Mouse (Mus musculus) retina, adult 2 months (tissue): Measurements from ENCODE around the gene Suclg1.

ENCODE experiments used
- DNase-seq: peaks from one replicate; pipeline ENCODE4 v3.0.0-alpha.2; 2012; ENCODE audit warnings: low read depth, low spot score

Suclg1 gene

DNA sequence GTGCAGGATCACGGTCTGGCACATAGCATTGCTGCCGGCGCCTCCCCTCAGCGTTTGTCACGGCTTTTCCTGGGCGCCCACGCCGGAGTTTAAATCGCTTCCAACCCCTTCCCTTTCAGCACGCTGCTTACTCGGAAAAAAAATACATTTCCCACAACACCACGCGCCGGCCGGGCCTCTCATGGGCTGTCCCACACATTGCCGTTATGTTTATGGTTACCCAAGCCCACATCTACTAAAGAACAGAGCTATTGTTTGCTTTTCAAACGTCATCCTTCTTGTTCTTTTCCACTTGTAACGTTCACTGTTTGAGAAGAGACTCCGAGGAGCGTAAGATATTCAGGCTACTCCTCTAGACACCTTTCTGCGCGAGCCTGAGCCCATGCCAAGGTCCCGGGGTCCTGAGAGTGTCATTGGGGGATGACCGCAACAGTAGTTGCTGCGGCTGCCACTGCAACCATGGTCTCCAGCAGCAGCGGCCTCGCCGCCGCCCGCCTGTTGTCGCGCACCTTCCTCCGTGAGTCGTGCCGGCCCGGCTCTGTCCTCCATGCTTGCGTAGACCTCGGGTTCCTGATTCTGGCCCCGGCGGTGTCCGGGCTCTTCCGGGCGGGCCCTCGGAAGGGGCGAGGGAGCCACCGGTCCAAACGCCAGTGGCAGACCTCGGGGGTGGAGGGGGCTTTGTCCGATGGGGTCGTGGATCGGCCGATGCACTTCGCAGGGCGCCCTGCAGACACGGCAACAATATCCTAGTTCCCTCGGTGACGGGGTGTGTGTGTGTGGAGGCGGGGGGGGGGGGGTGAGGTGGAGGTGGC is at the start of gene Suclg1:
Gene Suclg1 (plus strand): TSS at position 146 of the 812 bp plus-strand sequence.
- peak; percentile 88 for DNase-seq

DNA sequence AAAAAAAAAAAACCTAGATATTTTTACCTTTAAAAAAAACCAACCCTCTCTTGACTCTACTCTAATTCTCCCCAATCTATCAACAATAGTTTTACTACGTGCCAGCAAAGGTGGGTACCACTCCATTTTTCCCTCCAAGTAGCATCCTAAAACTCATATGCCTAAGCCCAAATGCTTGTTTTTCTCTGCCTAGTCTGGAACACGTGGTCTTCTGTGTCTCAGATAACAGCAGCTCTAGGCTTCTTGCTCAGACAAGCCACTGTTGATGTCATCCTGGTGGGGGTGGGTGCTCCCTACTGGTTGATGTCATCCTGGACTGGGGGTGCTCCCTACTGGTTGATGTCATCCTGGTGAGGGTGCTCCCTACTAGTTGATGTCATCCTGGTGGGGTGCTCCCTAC is 44.5 kb upstream of the Suclg1 start:
- no peak for DNase-seq

DNA sequence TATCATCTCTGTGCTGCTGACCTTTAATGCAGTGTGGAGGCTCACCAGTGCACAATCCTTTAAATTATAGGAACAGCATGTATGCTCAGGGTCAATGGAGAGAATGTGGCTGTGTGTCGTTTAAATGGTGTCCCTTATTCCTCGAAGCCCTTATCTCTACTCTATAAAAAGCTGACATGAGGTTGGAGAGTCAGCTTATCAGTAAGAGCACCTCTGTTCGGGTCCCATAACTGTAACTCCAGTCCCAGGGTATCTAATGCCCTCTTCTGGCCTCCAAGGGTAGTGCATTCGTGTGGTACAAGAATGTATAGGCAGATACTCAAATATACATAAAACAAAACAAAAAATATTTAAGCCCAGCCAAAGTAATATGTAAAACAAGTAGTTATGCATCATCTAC is 43.2 kb upstream of the Suclg1 start:
- no peak for DNase-seq

DNA sequence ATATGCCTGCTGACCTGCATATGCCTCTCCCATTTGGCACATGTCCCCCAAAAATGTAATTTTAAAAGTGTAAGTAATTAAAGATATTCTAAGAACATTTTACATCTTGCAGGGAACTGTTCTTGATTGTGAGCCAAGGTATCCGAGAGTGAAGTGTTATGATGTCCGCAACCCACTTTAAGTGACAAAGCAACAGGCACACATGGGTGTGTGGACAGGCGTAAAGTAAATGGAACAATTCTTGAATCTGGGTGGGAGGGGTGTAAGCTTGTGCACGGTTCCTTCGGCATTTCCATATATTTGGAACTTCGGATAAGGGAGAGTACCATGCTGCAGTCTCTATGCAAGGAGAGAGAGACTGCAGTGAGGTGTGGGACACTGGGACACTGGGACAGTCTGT is 38.6 kb upstream of the Suclg1 start:
- no peak for DNase-seq

DNA sequence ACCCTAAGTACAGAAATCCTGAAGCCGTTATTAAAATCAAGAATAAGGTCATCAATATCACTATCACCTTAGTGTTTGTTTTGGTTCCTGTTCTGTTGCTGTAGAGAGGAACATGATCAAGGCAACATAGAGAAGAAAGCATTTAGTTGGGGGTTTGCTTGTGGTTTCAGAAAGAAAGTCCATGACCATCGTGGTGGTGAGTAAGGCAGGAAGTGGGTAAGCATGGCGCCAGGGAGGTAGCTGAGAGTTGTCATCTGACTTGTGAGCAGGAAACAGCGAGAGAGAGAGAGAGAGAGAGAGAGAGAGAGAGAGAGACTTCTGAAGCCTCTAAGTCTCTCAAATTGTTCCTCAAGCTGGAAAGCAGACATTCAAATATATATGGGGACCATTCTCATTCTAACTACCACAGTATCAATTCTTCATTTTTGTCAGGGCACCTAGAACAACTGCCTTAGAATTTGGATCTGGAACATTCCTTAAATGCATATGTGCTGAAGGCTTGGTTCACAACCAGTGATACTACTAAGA is 37.7 kb upstream of the Suclg1 start:
- no peak for DNase-seq

DNA sequence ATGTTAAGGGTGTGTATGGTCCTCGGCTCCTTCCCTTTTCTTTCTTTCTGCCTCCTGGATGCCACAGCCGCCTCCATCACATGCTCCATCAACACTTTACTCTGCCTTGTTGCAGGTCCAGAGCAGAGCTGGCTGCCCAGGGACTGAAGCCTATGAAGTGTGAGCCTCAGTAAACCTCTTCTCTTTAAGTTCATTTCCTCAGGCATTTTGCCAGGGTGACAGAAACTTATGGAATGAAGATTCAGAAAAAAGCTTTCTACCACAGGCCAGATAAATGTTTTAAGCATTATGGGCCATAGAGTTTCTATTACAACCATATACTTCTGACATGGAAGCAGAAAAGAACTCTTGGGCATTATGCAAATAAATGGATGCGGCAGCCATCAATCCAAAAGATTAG is 37.1 kb upstream of the Suclg1 start:
- DNase-seq = no peak

DNA sequence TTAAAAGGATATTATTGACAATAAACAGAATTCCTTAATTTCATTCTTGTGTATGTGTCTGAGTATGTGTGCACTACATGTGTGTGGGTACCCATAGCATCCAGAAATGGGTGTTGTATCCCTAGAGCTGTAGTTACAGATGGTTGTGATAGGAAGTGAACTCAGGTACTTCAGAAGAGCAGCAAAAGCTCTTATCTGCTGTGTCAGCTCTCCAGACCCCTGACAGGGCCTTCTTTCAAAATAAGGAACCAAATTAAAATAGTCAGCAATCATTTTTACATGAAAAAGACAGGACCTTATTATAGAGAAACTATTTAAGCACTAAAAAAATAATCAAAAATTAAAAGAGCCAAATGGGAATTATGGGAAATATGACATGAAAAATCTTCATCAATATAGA is 36.6 kb upstream of the Suclg1 start:
- DNase-seq = no peak

DNA sequence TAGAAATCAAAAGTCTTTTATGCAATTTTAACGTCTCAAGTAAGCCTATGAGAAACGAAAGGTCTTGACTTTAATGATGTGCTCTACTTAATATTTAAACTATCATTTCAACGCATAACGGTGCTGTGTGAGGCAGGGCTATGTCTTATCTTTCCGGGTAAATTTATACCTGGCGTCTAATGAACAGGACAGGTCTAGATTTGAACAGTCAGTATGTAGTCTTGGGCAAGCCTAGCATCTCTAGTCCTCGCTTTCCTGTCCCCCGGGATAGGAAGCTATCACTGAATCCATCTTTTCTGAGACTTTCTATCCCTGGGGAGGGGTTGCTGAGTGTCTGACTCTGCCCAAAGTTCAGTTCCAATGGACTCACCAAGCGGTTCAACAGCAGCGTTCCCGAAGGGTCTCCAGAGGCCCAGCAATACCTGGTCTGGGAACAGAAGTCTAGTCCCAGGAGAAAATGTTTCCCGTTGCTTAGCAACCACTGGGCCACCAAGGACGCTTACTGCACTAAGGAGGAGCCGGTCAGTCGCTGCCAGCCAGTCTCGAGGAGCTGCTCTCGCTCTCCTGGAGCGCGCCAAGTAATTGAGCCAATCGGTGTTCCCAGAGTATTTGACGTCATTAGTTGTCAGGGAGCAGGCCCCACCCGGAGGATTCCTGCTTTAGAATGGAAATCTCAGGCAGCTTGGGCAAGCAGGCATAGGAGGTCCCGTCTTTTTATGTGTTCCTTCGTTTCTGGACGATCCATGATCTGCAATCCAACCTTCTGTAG is 26.8 kb upstream of the Suclg1 start, which contains the start of gene Dnah6:
Gene Dnah6 (minus strand): TSS at position 463 of the 769 bp plus-strand sequence.
- peak; percentile 45 for DNase-seq

DNA sequence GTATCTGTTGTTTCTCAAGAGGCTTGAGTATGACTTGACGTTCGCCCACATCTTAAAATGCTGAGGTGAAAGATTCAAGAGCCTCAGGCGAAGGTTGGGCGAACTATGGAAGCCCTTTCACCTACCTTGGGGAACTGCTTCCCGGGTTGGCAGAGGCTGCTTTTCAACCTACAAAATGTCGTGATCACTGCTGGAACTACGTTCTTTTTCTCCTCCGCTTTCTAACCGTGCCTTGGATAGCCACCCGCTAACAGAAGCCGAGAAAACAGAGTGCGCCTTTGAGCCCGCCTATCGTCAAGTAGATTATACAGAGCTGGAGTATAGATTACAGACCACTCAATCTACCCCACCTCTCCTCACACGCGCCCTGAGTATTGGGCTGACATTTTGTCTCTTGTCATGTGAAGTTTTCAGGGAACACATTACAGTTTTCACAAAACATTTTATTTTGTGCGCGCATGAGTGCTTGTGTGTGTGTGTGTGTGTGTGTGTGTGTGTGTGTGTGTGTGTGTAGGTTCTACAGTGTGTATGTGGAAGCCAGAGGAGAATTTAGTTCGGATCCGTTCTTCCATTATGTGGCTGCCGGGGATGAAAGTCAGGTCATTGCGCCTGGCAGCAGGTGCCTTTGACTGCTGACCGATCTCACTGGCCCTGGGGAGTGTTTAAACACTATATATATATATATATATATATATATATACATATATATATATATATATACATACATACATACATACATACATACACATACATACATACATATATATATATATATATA is 26.0 kb upstream of the Suclg1 start:
- DNase-seq = no peak

DNA sequence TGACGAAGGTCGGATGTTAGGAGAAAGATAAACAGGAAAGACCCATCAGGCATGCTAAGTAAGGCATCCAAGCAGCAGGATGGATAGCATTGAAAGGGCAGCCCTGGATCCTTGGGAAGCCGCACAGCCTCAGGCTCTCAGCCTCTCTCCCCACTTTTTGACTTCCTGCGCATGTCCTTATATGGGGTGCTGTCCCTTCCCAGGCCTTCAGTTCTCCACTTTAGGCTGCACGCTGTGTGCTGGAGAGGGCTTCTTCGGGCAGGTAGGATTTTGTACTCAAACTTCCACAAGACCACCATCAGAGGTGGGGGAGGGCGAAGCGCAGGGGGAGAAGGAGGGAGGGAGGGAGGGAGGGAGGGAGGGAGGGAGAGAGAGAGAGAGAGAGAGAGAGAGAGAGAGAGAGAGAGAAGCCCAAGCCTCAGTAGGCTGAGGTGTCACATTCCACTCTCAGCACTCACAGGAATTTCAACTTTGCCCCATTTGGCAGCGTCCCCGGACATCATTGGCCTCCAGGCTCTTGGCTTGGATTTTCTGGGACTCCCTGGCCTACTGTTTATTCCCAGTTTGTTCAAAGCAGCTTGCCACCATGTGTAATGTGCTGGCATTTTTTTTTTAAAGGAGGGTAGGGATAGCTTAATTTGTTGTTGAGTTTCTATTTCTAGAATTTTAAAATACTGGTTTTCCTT is 25.2 kb upstream of the Suclg1 start:
- no peak for DNase-seq

DNA sequence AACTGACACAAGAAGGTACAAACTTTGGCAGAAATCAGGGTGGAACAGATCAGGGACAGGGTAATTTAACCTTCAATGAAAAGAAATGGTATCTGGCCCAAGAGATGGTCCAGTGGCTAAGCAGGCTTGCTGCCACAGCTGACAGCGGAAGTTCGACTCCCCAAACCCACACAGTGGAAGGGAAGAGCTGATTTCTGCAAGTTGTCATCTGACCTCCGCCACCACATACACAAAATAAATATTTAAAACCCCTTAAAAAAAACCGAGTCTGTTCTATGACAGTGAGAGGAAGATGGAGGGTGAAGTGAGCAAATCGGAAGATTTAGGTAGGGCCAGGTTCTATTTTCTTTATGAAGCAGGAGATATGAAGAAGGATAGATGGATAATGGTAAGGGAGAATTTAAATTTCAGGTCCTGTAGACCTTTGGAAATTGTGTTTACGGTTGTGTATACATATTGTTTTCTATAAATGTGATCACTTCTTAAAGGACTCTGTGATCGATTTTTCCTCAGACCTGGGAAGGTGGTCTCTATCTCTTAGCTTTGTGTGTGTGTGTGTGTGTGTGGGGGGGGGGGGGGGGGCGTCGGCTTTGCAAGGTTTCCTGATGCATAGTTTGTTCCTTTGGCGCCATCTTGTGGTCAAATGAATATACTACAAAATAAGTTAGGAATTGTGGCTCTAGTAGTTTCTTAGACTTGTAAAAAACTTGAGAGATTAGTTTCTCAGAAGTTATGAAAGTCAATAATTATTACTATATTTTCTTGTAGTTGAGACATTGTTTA is 20.6 kb upstream of the Suclg1 start:
- DNase-seq = no peak

DNA sequence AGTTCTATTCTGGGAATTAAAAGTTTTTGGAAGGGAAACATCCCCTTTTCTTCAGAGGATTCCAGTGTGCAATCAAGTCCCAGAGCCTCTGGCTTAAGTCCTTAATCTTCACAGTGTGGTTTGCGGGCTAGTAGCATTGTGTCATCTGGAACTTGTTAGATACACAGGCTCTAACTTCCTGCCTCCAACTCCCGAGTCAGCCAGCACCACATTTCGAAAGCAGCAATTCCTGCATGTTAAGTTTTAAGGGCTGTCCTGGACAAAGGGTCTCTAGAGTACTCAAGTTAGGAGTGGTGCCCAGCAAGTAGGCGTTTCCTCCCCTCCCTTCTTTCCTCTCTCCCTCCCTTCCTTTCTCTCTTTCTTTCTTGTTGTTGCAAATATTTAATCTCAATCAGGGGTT is 19.8 kb upstream of the Suclg1 start:
- no peak for DNase-seq

DNA sequence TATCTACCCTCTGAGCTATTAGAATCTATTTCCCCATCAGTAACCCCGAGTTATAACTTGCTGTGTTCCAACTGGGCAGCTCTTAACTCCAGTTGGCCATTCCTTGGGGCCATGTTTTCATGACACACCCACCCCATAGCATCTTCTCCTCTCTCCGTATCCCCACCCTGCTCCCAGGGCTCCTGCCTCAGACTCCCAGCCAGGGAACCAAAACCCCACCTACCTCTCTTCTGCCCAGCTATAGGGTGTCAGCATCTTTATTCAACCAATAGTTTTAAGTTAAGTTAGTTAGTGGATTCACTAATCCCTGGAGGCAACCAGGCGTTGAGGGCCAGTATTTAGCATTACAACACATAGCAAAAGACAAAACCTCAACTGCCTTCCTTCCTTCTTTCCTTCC is 19.3 kb upstream of the Suclg1 start:
- no peak for DNase-seq

DNA sequence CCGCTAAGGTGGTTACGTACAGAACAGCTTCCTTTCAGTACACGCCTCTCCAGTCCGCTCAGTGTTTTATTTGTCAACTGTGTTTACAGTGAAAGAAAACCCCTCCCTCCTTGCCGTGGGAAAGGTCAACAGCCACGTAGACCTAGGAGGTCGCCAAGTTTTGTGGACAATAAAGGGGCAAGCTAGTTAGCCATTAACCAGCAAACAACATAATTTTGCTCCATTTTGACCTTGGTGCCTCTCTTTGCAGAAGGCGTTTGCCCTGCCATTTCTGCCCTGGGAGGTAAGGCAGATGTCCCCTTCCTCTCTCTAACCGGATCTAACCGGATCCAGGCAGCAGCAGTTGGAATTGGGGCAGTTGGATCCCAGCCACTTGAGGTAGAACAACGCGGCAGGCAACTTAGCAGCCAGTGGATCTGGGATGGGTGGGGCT is 16.0 kb upstream of the Suclg1 start:
- DNase-seq = no peak

DNA sequence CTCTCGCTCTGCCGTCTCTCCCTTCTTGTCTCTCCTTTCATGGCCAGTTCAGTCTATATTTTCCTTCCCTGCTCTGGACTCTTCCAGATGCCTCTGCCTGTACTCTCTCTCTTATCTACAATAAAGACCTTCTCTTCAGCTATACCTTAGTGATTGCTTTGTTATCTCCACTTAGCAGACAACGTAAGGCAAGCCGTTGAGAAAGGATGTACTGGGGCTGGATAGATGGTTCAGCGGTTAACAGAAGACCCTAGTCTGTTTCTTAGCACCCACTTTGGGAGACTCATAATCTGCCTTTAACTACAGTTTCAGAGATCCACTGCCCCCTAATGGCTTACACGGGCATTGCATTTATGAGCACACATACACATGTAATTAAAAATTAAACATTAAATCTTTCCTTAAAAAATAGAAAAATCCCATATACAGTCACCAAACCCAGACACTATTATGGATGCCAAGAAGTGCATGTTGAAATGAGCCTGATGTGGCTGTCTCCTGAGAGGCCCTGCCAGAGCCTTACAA is 14.9 kb upstream of the Suclg1 start:
- DNase-seq = no peak

DNA sequence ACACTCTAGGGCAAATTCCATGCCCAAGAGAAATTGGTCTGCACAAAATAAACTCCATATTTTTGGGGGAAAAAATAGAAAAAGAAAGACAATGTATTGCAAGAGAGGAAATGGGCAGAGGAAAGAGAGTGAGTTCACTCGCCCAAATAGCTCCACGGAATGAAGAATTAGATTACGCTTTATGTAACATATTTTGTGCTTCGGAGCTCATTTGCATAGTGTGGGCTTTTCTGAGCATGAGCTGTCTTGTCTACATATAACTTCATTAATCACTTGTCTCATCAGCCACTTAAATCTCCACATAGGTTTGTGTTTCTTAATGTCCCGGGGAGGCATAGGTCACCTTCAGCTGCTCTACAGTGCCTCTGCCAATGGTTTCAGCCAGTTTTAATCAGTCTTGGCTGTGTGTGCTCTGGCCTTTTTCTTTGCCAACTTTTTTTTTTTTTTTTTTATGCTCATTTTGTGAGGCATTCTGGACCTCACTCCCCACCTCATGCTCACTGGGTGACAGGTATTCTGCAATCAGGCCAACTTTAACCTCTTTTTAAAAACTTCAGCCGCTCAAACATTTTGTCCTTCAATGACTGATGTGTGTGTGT is 13.8 kb upstream of the Suclg1 start:
- no peak for DNase-seq

DNA sequence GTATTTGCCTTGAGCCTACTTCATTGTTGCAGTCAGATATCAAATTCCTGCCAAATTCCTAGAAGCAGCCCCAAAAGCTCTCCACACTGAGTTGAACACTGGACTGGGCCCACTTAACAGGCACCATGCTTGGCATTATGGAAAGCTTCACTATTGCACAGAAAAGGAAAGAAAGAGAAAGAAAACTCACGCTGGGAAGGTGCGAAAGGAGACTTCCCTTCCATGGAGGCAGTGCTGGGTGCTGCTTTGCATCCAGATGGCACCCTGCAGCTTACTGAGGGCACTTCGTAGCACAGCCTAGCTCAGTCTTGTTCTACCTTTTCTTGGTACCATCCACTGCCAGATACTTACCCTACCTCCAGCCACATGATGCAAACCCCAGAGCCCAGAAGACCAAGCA is 12.5 kb upstream of the Suclg1 start:
- DNase-seq = no peak

DNA sequence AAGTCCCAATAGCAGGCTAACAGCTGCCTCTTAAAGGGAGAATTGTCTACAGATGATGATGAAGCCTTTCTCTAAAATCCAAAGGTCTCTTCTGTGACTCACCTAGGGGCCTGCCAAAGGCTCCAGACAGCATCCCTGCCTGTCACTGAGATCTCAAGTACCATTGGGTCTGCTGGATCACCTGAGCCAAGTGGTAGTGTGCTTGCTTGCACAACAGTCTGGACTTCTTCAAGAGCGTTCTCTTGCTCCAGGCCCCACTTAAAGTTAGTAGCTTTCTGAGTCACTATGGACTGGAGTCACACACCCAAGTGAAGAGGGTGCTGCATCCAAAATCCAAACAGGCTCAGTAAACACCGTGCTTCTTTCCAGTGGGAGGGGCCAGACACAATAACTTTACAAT is 1.4 kb upstream of the Suclg1 start:
- no peak for DNase-seq

DNA sequence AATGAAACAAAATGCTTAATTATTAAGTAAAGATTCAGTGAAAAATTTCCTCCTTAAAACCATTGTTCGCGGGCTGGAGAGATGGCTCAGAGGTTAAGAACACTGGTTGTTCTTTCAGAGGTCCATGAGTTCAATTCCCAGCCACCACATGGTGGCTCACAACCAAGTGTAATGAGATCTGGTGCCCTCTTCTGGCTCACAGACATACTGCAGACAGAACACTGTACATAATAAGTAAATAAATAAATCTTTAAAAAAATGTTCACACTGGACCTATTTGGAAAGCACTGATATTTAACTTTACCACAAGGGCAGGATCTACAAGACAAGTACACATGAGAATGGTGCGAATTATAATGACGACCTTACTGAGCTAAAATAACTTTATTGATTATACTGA is 730 bp upstream of the Suclg1 start:
- no peak for DNase-seq

DNA sequence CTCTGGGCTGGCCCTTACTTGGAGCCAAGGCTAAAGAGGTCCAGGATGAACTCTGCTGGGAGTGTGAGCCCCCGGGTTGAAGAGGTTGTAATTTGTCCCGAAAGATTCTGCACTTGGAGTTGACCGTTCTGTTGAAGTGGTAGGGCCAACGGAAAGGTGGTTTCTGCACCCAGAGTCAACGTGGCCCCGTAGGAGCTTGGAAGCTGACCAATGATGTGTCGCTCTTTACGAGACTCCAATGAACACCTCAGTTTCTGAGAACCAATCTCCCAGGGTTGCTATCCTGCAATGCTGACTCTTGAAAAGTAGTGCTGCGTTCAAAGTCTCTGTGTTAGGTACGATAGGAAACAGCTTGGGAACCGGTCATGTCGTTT is 854 bp downstream of the Suclg1 start:
- DNase-seq = no peak
